Mouse (Mus musculus) lung, embryonic 14.5 days (tissue): ENCODE results near the gene Myo19. TPM values are rescaled to one million over a fixed set of nuclear protein-coding genes. Genes with fewer than 3 reads are reported as not detected.
A peak's percentile ranks its signal among the peaks of the same experiment; 100 is the strongest.

Experiments
- ATAC-seq: fragments of 200-750 bp; cut with Nextera tagmentation; 2 replicates; pipeline ENCODE4 v1.8.0; 2017; ENCODE audit warnings: mild to moderate bottlenecking, moderate TSS enrichment, moderate library complexity; ENCODE audit not compliant: insufficient read depth
- DNase-seq: peaks from one replicate; pipeline ENCODE4 v3.0.0-alpha.2; 2015
- H3K27ac ChIP-seq: fragments of 300-500 bp; sonication (generic); 2 replicates; pipeline ENCODE4 v1.5.1; 2014; ENCODE audit warnings: low read depth, mild to moderate bottlenecking, moderate library complexity
- H3K27me3 ChIP-seq: fragments of 300-500 bp; sonication (generic); 2 replicates; pipeline ENCODE4 v1.6.1; 2014; ENCODE audit warnings: low read length, control low read depth; ENCODE audit not compliant: insufficient read depth
- H3K36me3 ChIP-seq: fragments of 300-500 bp; sonication (generic); 2 replicates; pipeline ENCODE4 v1.6.1; 2014; ENCODE audit warnings: control low read depth; ENCODE audit not compliant: insufficient read depth
- H3K4me1 ChIP-seq: fragments of 300-500 bp; sonication (generic); 2 replicates; pipeline ENCODE4 v1.6.1; 2014; ENCODE audit warnings: antibody characterized with exemption, control low read depth; ENCODE audit not compliant: insufficient read depth
- H3K4me2 ChIP-seq: fragments of 300-500 bp; sonication (generic); 2 replicates; pipeline ENCODE4 v1.6.1; 2014; ENCODE audit warnings: mild to moderate bottlenecking
- H3K4me3 ChIP-seq: fragments of 300-500 bp; sonication (generic); 2 replicates; pipeline ENCODE4 v1.5.1; 2014; ENCODE audit warnings: low read depth, low read length
- H3K9ac ChIP-seq: fragments of 300-500 bp; sonication (generic); 2 replicates; pipeline ENCODE4 v1.6.1; 2014
- H3K9me3 ChIP-seq: fragments of 300-500 bp; sonication (generic); 2 replicates; pipeline ENCODE4 v1.6.1; 2016; ENCODE audit warnings: low read depth, low read length, control low read depth
- CTCF ChIP-seq: IDR thresholded peaks from 2 replicates; pipeline ENCODE4 v1.5.1; 2016; ENCODE audit warnings: antibody characterized with exemption, low read depth
- WGBS: fragments of 180-500 bp; shearing (Covaris S2); extraction: QIAGEN DNeasy Blood & Tissue Kit; methylation state at CpG from one replicate; pipeline ENCODE4 v1.1.7; 2014; 5-methylcytosine and 5-hydroxymethylcytosine counted together
- polyA plus RNA-seq: library from polyadenylated mRNA; unstranded; fragments of >200 nt; fragmentation: Nextera tagmentation; extraction: Ambion mirVana; gene quantifications from 2 replicates; pipeline ENCODE4 v1.2.1, GENCODE M21; 2014

The Myo19 gene
- polyA plus RNA-seq, 1 experiment from 2014 or later = 12.6 TPM

DNA sequence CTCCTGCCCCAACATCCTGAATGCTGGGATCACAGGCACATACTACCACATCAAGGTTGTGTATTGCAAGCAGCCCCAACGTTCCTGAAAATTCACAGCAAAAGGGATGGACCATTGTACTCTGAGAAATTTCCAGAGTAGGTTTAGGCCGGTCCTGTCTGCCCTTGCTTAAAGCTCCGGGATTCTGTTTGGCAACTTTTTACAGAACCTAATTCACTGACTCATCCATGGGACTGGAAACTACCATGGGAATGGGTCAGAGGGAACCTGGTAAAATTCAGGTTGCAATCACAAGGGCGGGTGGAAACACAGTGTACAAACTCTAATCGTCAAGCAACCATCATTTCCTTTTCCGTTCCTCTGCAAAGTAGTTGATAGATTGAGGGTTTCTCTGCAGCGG lies 40.0 kb downstream of the Myo19 start:
- Histone ChIP-seq H3K4me1 (no peaks in the 10 kb centered on the region), H3K27me3 (no peaks in the 10 kb centered on the region), H3K27ac (no peak overlapping the region), H3K9me3 (no peaks in the 10 kb centered on the region), H3K4me3 (no peak overlapping the region), H3K9ac (no peak overlapping the region), H3K4me2 (no peak overlapping the region), H3K36me3 (no peaks in the 10 kb centered on the region)
- DNase-seq (no peak), ATAC-seq (no peak)
- TF ChIP-seq CTCF = no peak
- WGBS = 63% methylated on average over 7 of the region's 7 CpGs

DNA sequence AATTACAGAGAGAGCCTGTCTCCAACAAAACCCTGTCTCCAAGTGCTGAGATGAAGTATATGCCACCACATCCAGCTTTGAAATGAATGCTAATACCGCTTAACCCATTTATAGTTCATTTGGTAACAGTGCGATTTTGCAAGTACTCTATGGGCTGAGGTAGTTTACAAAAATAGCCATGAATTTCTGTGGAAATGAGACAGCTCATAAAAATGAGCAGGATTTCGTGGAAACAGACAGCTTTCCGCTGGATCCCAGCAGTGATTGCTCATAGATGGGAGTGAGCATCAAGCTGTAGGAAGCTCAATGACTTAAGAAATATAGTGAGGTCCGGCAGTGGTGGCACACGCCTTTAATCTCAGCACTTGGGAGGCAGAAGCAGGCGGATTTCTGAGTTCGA lies 41.0 kb downstream of the Myo19 start:
- H3K27me3 ChIP-seq = no peaks in the 10 kb centered on the region
- H3K27ac ChIP-seq = no peak overlapping the region
- no peak for TF ChIP-seq CTCF
- 84% methylated on average over 8 of the region's 8 CpGs for WGBS
- no peak overlapping the region for H3K9ac ChIP-seq
- no peaks in the 10 kb centered on the region for H3K4me1 ChIP-seq
- DNase-seq (no peak), ATAC-seq (no peak)
- no peaks in the 10 kb centered on the region for H3K36me3 ChIP-seq
- H3K4me3 ChIP-seq = no peak overlapping the region
- H3K9me3 ChIP-seq = no peaks in the 10 kb centered on the region
- H3K4me2 ChIP-seq = no peak overlapping the region

DNA sequence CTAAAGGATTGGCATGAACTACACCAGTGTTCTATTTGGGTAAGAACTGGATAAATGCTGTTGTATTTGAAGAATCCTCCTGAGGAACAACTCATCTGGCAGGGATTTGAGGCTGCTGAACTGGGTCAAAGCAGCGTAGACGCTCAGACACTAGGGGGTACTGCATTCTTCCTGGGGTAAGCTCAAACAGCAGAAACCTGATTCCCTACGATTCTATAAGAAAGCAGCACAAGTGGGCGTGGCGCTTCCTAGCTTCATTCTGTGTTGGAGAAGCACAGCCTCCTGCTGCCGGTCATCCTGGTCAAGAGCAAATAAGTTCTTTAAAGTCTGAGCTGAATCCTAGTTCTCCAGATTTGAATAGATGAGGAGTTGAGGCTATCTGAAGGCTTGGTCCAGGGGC lies 52.3 kb downstream of the Myo19 start:
- 14% methylated on average over 6 of the region's 6 CpGs for WGBS

DNA sequence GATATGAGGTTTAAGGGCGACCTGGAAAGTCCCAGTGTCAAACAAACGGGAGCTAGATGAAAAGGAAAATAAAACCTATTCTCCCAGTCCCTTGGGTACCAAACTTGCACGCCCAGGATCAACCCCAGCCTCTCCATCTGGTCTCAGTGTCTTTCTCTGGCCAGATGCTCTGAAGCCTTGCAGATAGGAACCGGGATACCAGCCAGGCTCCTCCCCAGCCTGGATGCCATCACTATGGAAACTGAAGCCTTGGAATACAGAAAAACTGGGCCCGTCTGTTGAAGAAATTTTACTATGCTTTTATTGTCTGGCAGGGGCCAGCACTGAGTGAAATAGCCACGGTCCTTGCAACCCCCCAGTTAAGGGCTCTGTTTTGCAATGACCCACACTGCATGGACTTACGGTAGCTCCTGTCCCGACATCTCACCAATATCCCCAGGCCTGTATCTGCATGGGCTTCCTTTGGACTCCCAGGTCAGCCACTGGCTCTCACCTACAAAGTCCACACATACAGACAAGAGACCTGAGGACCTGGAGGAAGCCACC lies 59.6 kb downstream of the Myo19 start:
- WGBS = 55% methylated on average over 8 of the region's 8 CpGs
- H3K27me3 ChIP-seq = no peaks in the 10 kb centered on the region
- no peak overlapping the region for H3K4me2 ChIP-seq
- no peak overlapping the region for H3K9ac ChIP-seq
- H3K27ac ChIP-seq = no peak overlapping the region
- no peaks in the 10 kb centered on the region for H3K9me3 ChIP-seq
- no peaks in the 10 kb centered on the region for H3K36me3 ChIP-seq
- no peak for TF ChIP-seq CTCF
- ATAC-seq = no peak
- peak; percentile 18 for DNase-seq
- no peak overlapping the region for H3K4me3 ChIP-seq
- H3K4me1 ChIP-seq = no peaks in the 10 kb centered on the region

More for the DNA sequence above, 52.3 kb downstream of the Myo19 start:
- ATAC-seq = no peak
- Histone ChIP-seq H3K9me3 (no peaks in the 10 kb centered on the region), H3K27ac (no peak overlapping the region), H3K4me3 (no peak overlapping the region), H3K9ac (no peak overlapping the region), H3K4me2 (no peak overlapping the region), H3K4me1 (no peaks in the 10 kb centered on the region), H3K27me3 (no peaks in the 10 kb centered on the region), H3K36me3 (no peaks in the 10 kb centered on the region)
- TF ChIP-seq CTCF = no peak
- peak; percentile 11 for DNase-seq

DNA sequence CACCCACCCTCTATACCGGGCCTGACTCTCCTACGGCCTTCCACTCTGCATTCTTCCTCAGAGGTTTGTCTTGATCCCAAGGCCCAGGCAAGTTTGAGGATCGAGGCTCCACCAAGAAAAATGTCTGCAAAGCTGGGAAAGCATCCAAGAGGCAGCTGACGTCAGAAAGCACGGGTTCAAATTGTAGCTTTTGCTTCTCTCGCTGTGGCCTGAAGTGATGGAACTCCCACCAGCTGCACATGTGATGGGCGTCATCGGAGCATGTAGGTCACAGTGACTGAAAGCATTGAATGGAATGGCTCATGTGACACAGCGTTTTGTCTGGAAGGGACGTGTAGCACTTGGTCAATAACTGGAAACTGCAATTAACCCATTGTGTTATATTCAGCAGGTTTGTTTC lies 60.2 kb downstream of the Myo19 start:
- no peak overlapping the region for H3K9ac ChIP-seq
- no peaks in the 10 kb centered on the region for H3K4me1 ChIP-seq
- no peak overlapping the region for H3K4me3 ChIP-seq
- no peak overlapping the region for H3K4me2 ChIP-seq
- ATAC-seq (no peak), DNase-seq (no peak)
- 72% methylated on average over 10 of the region's 10 CpGs for WGBS
- H3K27ac ChIP-seq = no peak overlapping the region
- H3K9me3 ChIP-seq = no peaks in the 10 kb centered on the region
- H3K36me3 ChIP-seq = no peaks in the 10 kb centered on the region
- no peak for TF ChIP-seq CTCF
- H3K27me3 ChIP-seq = no peaks in the 10 kb centered on the region

DNA sequence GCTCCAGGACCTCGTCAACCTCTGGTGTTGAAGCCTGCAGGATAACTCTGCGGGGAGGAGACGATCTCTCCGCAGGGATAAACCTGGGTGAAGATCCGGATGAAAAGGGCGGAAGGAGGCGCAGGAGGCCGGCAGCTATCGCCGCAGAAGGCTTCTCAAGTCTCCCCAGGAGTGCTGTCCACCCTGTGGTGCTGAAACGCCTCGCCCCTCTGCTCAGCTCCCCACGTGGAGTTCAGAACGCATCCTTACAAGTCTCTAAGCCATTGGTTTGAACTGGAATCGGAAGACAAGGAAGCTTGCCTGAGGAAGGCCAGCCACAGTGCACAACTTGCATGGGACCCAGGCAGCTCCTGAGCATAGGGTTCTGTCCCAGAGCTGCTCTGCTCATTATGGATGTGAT lies 64.0 kb downstream of the Myo19 start:
- ATAC-seq = no peak
- Histone ChIP-seq H3K4me3 (no peak overlapping the region), H3K9ac (no peak overlapping the region), H3K4me1 (no peaks in the 10 kb centered on the region), H3K36me3 (no peaks in the 10 kb centered on the region), H3K9me3 (no peaks in the 10 kb centered on the region), H3K27me3 (no peaks in the 10 kb centered on the region), H3K4me2 (peak overlapping the region; percentile 43), H3K27ac (no peak overlapping the region)
- under 1% methylated on average over 15 of the region's 15 CpGs for WGBS
- peak; percentile 31 for TF ChIP-seq CTCF
- peak; percentile 93 for DNase-seq

DNA sequence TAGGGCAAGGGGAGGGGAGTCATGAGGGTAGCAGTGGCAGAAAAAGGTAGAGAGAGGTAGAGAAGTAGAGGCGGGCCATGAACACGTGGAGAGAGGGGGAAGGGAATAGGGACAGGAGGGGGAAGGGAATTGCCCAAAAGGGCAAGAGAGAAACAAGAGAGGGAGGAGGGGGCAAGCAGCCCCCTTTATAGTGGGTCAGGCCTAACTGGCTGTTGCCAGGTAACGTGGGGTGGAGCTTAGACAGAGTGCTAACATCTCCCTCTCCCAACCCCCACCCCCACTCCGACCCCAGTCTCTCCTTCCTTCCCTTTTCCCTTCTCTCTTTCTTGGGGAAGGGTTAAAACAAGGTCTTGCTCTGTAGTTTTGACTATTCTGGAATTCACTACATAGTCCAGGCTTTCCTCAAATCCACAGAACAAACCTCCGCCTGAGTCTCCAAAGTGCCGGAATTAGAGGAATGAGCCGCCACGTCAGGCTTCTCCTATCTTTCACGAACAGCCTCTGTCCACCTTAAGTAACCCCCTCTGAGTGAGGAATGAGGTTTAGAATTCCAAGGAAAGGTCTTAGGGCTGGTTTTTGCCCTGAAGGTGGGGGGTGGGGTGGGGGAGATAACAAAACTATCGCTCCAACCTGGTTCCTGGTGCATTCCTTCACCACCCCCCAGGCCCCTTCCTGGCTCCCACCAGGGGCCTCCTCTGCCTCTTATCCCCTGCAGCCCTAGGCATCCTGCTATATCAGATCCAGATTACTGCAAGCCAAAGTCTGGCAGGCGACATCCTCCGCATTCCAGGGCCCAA lies 64.9 kb downstream of the Myo19 start:
- Histone ChIP-seq H3K27me3 (no peaks in the 10 kb centered on the region), H3K4me3 (no peak overlapping the region), H3K4me1 (no peaks in the 10 kb centered on the region), H3K9ac (no peak overlapping the region), H3K36me3 (no peaks in the 10 kb centered on the region), H3K27ac (no peak overlapping the region), H3K4me2 (no peak overlapping the region), H3K9me3 (no peaks in the 10 kb centered on the region)
- ATAC-seq (no peak), DNase-seq (no peak)
- no peak for TF ChIP-seq CTCF
- WGBS = 2% methylated on average over 12 of the region's 12 CpGs
